Mouse (Mus musculus) forebrain, embryonic 12.5 days (tissue): ENCODE data around the gene Ube2l3. TPM values are rescaled to one million over a fixed set of nuclear protein-coding genes. Genes with fewer than 3 reads are reported as not detected.
"Not testable (repeated sequence)": the region's sequence is repeated elsewhere in the genome, so short reads cannot be mapped to it uniquely, and the experiment has no call there.

Experiments
- ATAC-seq: fragments of 200-750 bp; cut with Nextera tagmentation; 2 replicates; pipeline ENCODE4 v1.8.0; 2017; ENCODE audit warnings: moderate TSS enrichment; ENCODE audit not compliant: low FRiP score
- H3K27ac ChIP-seq: fragments of 300-500 bp; sonication (generic); 2 replicates; pipeline ENCODE4 v1.5.1; 2016; ENCODE audit warnings: mild to moderate bottlenecking
- H3K27me3 ChIP-seq: fragments of 300-500 bp; sonication (generic); 2 replicates; pipeline ENCODE4 v1.6.1; 2016; ENCODE audit warnings: mild to moderate bottlenecking
- H3K36me3 ChIP-seq: fragments of 300-500 bp; sonication (generic); replicated peaks from 2 replicates; pipeline ENCODE4 v1.6.1; 2016; ENCODE audit warnings: mild to moderate bottlenecking
- H3K4me1 ChIP-seq: fragments of 300-500 bp; sonication (generic); 2 replicates; pipeline ENCODE4 v1.6.1; 2016
- H3K4me2 ChIP-seq: fragments of 300-500 bp; sonication (generic); 2 replicates; pipeline ENCODE4 v1.6.1; 2016; ENCODE audit warnings: mild to moderate bottlenecking, moderate library complexity
- H3K4me3 ChIP-seq: fragments of 300-500 bp; sonication (generic); replicated peaks from 2 replicates; pipeline ENCODE4 v1.5.1; 2016; ENCODE audit warnings: mild to moderate bottlenecking
- H3K9ac ChIP-seq: fragments of 300-500 bp; sonication (generic); 2 replicates; pipeline ENCODE4 v1.6.1; 2016; ENCODE audit warnings: mild to moderate bottlenecking
- H3K9me3 ChIP-seq: fragments of 300-500 bp; sonication (generic); 2 replicates; pipeline ENCODE4 v1.6.1; 2016
- WGBS: fragments of 180-500 bp; shearing (Covaris S2); methylation state at CpG from one replicate; pipeline ENCODE4 v1.1.7; 2016; 5-methylcytosine and 5-hydroxymethylcytosine counted together
- polyA plus RNA-seq: library from polyadenylated mRNA; unstranded; fragments of >200 nt; fragmentation: Nextera tagmentation; extraction: Ambion mirVana; gene quantifications from 2 replicates; pipeline ENCODE4 v1.2.1, GENCODE M21; 2016

Gene Ube2l3
- polyA plus RNA-seq, 1 experiment from 2014 or later = 388 TPM

DNA sequence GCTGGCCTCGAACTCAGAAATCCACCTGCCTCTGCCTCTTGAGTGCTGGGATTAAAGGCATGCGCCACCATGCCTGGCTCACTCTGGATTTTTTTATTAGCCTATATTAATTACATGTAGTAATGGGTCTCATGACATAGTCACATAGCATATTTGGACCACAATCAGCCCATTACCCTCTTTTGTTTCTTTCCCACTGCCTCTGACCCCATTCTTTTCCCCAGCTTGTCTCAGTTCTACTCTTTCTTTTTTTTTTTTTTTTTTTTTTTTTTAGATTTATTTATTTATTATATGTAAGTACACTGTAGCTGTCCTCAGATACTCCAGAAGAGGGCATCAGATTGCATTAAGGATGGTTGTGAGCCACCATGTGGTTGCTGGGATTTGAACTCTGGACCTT lies 29.1 kb upstream of the Ube2l3 start:
- H3K36me3 ChIP-seq, H3K4me3 ChIP-seq, H3K27me3 ChIP-seq, H3K4me2 ChIP-seq, H3K27ac ChIP-seq, H3K9ac ChIP-seq, H3K9me3 ChIP-seq, ATAC-seq: not testable (repeated sequence)
- WGBS = 98% methylated on average over 2 of the region's 2 CpGs
- peaks cover 26% of the 10 kb centered on the region for H3K4me1 ChIP-seq

DNA sequence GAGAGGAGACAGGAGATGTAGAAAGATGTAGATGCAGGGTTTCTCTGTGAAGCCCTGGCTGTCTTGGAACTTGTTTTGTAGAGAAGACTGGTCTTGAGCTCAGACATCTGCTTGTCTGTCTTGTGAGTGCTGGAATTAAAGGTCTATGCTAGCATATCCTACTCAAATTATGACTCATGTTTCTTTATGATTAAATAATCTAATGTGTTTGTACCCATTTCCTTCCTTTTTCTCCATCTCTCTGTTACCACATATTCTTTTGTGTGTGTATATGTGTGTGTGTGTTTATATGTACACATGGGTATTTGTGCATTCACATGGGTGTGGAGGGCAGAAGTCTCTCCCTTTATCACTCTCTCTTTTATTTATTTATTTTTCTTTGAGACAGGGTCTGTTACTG lies 24.0 kb upstream of the Ube2l3 start:
- H3K27ac ChIP-seq = no peak overlapping the region
- no peak for ATAC-seq
- H3K36me3 ChIP-seq = no peaks in the 10 kb centered on the region
- no peak overlapping the region for H3K4me3 ChIP-seq
- H3K27me3 ChIP-seq = no peaks in the 10 kb centered on the region
- no peak overlapping the region for H3K4me2 ChIP-seq
- H3K9me3 ChIP-seq = 0 out of 2 replicates have a peak, but pooled peaks cover 3% of the 10 kb centered on the region
- no peaks in the 10 kb centered on the region for H3K4me1 ChIP-seq
- H3K9ac ChIP-seq = no peak overlapping the region

DNA sequence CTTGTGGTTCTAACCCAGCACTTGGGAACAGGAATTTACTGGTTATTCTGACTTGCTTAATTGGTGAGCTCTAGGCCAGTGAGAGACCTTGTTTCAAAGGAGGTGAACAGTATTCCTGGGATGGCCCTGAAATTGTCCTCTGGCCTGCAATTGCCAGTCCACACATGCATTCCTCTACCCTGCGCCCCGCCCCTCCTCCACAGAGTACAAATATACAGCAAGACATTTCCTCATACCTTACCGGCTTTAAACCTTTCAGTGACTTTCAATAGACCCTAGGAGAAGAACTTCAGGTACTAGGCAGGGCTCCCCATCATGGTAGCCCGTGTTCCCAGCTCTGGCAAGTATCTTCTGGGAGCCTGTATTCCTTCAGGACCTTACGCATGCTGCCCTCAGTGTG lies 23.1 kb upstream of the Ube2l3 start:
- no peak overlapping the region for H3K9ac ChIP-seq
- no peak for ATAC-seq
- H3K27me3 ChIP-seq = no peaks in the 10 kb centered on the region

GRCm38 (mm10) chr16:17222197-17222596 lies 19.7 kb upstream of the Ube2l3 start:
- Histone ChIP-seq H3K4me2 (no peak overlapping the region), H3K4me1 (no peaks in the 10 kb centered on the region), H3K27me3 (no peaks in the 10 kb centered on the region), H3K36me3 (no peaks in the 10 kb centered on the region), H3K9ac (no peak overlapping the region), H3K4me3 (no peak overlapping the region), H3K27ac (no peak overlapping the region), H3K9me3 (0 out of 2 replicates have a peak, but pooled peaks cover 3% of the 10 kb centered on the region)
- WGBS = 30% methylated on average over 25 of the region's 25 CpGs
- peak; percentile 100 for ATAC-seq

More for the DNA sequence above, 23.1 kb upstream of the Ube2l3 start:
- WGBS = 86% methylated on average over 5 of the region's 5 CpGs
- H3K27ac ChIP-seq = no peak overlapping the region
- no peaks in the 10 kb centered on the region for H3K4me1 ChIP-seq
- H3K36me3 ChIP-seq = no peaks in the 10 kb centered on the region
- H3K4me2 ChIP-seq = no peak overlapping the region
- 0 out of 2 replicates have a peak, but pooled peaks cover 3% of the 10 kb centered on the region for H3K9me3 ChIP-seq
- no peak overlapping the region for H3K4me3 ChIP-seq

GRCm38 (mm10) chr16:17220127-17220733 lies 17.8 kb upstream of the Ube2l3 start:
- 42% methylated on average over 7 of the region's 7 CpGs for WGBS
- Histone ChIP-seq H3K9me3 (0 out of 2 replicates have a peak, but pooled peaks cover 3% of the 10 kb centered on the region), H3K36me3 (no peaks in the 10 kb centered on the region), H3K27me3 (no peaks in the 10 kb centered on the region), H3K4me2 (no peak overlapping the region), H3K4me1 (no peaks in the 10 kb centered on the region), H3K4me3 (no peak overlapping the region), H3K9ac (no peak overlapping the region), H3K27ac (no peak overlapping the region)
- no peak for ATAC-seq

GRCm38 (mm10) chr16:17216934-17217633 lies 14.6 kb upstream of the Ube2l3 start:
- Histone ChIP-seq H3K27me3 (no peaks in the 10 kb centered on the region), H3K9me3 (0 out of 2 replicates have a peak, but pooled peaks cover under 1% of the 10 kb centered on the region), H3K36me3 (no peaks in the 10 kb centered on the region), H3K4me2 (no peak overlapping the region), H3K4me1 (no peaks in the 10 kb centered on the region), H3K9ac (no peak overlapping the region), H3K4me3 (no peak overlapping the region), H3K27ac (no peak overlapping the region)
- 65% methylated on average over 8 of the region's 8 CpGs for WGBS
- ATAC-seq = no peak

GRCm38 (mm10) chr16:17209981-17210838 lies 7.8 kb upstream of the Ube2l3 start:
- peak overlapping the region; percentile 53; the same call in 1 of the 2 replicates for H3K27ac ChIP-seq
- H3K4me3 ChIP-seq = peak overlapping the region; percentile 55
- no peaks in the 10 kb centered on the region for H3K9me3 ChIP-seq
- peaks cover 20% of the 10 kb centered on the region; the same call in 1 of the 2 replicates for H3K27me3 ChIP-seq
- peak overlapping the region; percentile 95 for H3K4me2 ChIP-seq
- H3K36me3 ChIP-seq = no peaks in the 10 kb centered on the region
- peak; percentile 75 for ATAC-seq
- peaks cover 24% of the 10 kb centered on the region for H3K4me1 ChIP-seq
- H3K9ac ChIP-seq = peak overlapping the region; percentile 65; the same call in 1 of the 2 replicates
- WGBS = 9% methylated on average over 48 of the region's 48 CpGs

- 2% methylated on average over 37 of the region's 37 CpGs for WGBS
- peak; percentile 7; the same call in 1 of the 2 replicates for ATAC-seq
- H3K9ac ChIP-seq = peak overlapping the region; percentile 65
- H3K27me3 ChIP-seq = peaks cover 20% of the 10 kb centered on the region; the same call in 1 of the 2 replicates
- peak overlapping the region; percentile 95 for H3K4me2 ChIP-seq
- H3K4me3 ChIP-seq = peak overlapping the region; percentile 55
- H3K4me1 ChIP-seq = peaks cover 24% of the 10 kb centered on the region
- H3K36me3 ChIP-seq = no peaks in the 10 kb centered on the region
- peak overlapping the region; percentile 94 for H3K27ac ChIP-seq
- no peaks in the 10 kb centered on the region for H3K9me3 ChIP-seq
Measured at GRCm38 (mm10) chr16:17209404-17209960, 7.0 kb upstream of the Ube2l3 start.

- ATAC-seq = peak; percentile 88
- Histone ChIP-seq H3K4me3 (peak within 1 kb of the TSS; percentile 55), H3K9me3 (no peaks in the 10 kb centered on the region), H3K9ac (peak within 1 kb of the TSS; percentile 65), H3K27me3 (peaks cover 20% of the 10 kb centered on the region; the same call in 1 of the 2 replicates), H3K4me2 (peak within 1 kb of the TSS; percentile 95), H3K27ac (peak within 1 kb of the TSS; percentile 94), H3K4me1 (peaks cover 24% of the 10 kb centered on the region), H3K36me3 (no peaks in the 10 kb centered on the region)
- WGBS = under 1% methylated on average over 85 of the region's 85 CpGs
Measured at GRCm38 (mm10) chr16:17208389-17209361, 6.2 kb upstream of the Ube2l3 start, which contains the start of gene Rimbp3. TSS of gene Rimbp3 (plus strand) at chr16:17208603.

GRCm38 (mm10) chr16:17204990-17205389 lies 2.5 kb upstream of the Ube2l3 start:
- 5% methylated on average over 6 of the region's 6 CpGs for WGBS
- no peak overlapping the region for H3K4me3 ChIP-seq
- no peak overlapping the region for H3K9ac ChIP-seq
- no peak for ATAC-seq
- no peak overlapping the region for H3K4me2 ChIP-seq
- H3K27me3 ChIP-seq = peaks cover 10% of the 10 kb centered on the region; the same call in 1 of the 2 replicates
- H3K27ac ChIP-seq = no peak overlapping the region
- no peaks in the 10 kb centered on the region for H3K36me3 ChIP-seq
- H3K9me3 ChIP-seq = no peaks in the 10 kb centered on the region
- peaks cover 23% of the 10 kb centered on the region for H3K4me1 ChIP-seq

- Histone ChIP-seq H3K27ac (no peak overlapping the region), H3K4me3 (no peak overlapping the region)
Measured at GRCm38 (mm10) chr16:17201977-17202376, 472 bp downstream of the Ube2l3 start.

More at GRCm38 (mm10) chr16:17201977-17202376, 472 bp downstream of the Ube2l3 start:
- H3K9me3 ChIP-seq = no peaks in the 10 kb centered on the region
- no peaks in the 10 kb centered on the region for H3K36me3 ChIP-seq
- H3K4me2 ChIP-seq = no peak overlapping the region
- no peak for ATAC-seq
- 64% methylated on average over 2 of the region's 2 CpGs for WGBS
- H3K27me3 ChIP-seq = peaks cover 6% of the 10 kb centered on the region; the same call in 1 of the 2 replicates
- H3K4me1 ChIP-seq = peaks cover 15% of the 10 kb centered on the region
- H3K9ac ChIP-seq = no peak overlapping the region
